Mouse (Mus musculus): ENCODE measurements around the gene Kctd2. TPM values are rescaled to one million over a fixed set of nuclear protein-coding genes. Genes with fewer than 3 reads are reported as not detected.

Kctd2 gene
- polyA plus RNA-seq, 1 experiment from 2014 or later, result 9.3 TPM

- Histone ChIP-seq H3K27me3 (replicated peaks) (no peaks in the 10 kb centered on the region), H3K36me3 (peaks cover 7% of the 10 kb centered on the region), H3K4me3 (no peak overlapping the region), H3K27ac (no peak overlapping the region), H3K4me1 (peaks cover 38% of the 10 kb centered on the region), H3K9ac (no peak overlapping the region), H3K9me3 (replicated peaks) (no peaks in the 10 kb centered on the region), H3K4me2 (no peak overlapping the region)
- WGBS (ENCODE audit: insufficient replicate concordance), result 65% methylated on average over 9 of the region's 9 CpGs
- no peak for ATAC-seq
Observed at GRCm38 (mm10) chr11:115478296-115478938, 58.5 kb downstream of the Kctd2 start.

Small RNAs within 50 kb of the gene (microRNA-seq; reads per million reads assigned to microRNA genes)
- gene Mir3968, result not detected

Other genes starting within 250 kb of the Kctd2 start
- gene Tmem104, start 232.6 kb upstream of the Kctd2 start, polyA plus RNA-seq (2016; fragmentation: Nextera tagmentation; extraction: Ambion mirVana), result 7.5 and 8.1 TPM in 2 replicates
- 12.8 and 12.9 TPM in 2 replicates for gene Nat9, start 232.3 kb upstream of the Kctd2 start, polyA plus RNA-seq (2016; fragmentation: Nextera tagmentation; extraction: Ambion mirVana)
- gene Grin2c, start 152.9 kb upstream of the Kctd2 start, polyA plus RNA-seq (2016; fragmentation: Nextera tagmentation; extraction: Ambion mirVana), result 0.51 and 0.62 TPM in 2 replicates
- 17.1 and 17.8 TPM in 2 replicates for gene Fdxr, start 143.1 kb upstream of the Kctd2 start, polyA plus RNA-seq (2016; fragmentation: Nextera tagmentation; extraction: Ambion mirVana)
- gene Fads6, start 122.5 kb upstream of the Kctd2 start, polyA plus RNA-seq (2016; fragmentation: Nextera tagmentation; extraction: Ambion mirVana), result 2.2 and 2.4 TPM in 2 replicates
- not detected in 2 replicates for gene Otop2, start 113.0 kb upstream of the Kctd2 start, polyA plus RNA-seq (2016; fragmentation: Nextera tagmentation; extraction: Ambion mirVana)
- 0.25 and 0.32 TPM in 2 replicates for gene Ush1g, start 98.1 kb upstream of the Kctd2 start, polyA plus RNA-seq (2016; fragmentation: Nextera tagmentation; extraction: Ambion mirVana)
- not detected in 2 replicates for gene Otop3, start 85.4 kb upstream of the Kctd2 start, polyA plus RNA-seq (2016; fragmentation: Nextera tagmentation; extraction: Ambion mirVana)
- 1.8 TPM in 2 replicates for gene Hid1, start 52.4 kb upstream of the Kctd2 start, polyA plus RNA-seq (2016; fragmentation: Nextera tagmentation; extraction: Ambion mirVana)
- gene Cdr2l, start 38.2 kb upstream of the Kctd2 start, polyA plus RNA-seq (2016; fragmentation: Nextera tagmentation; extraction: Ambion mirVana), result 4.2 TPM in 2 replicates
- 116 and 120 TPM in 2 replicates for gene Mrpl58, start 16.4 kb upstream of the Kctd2 start, polyA plus RNA-seq (2016; fragmentation: Nextera tagmentation; extraction: Ambion mirVana)
- gene Atp5h, start 166 bp upstream of the Kctd2 start, polyA plus RNA-seq (2016; fragmentation: Nextera tagmentation; extraction: Ambion mirVana), result 624 and 630 TPM in 2 replicates
- gene Trim80, start 20.4 kb downstream of the Kctd2 start, polyA plus RNA-seq (2016; fragmentation: Nextera tagmentation; extraction: Ambion mirVana), result 0.18 and 0.22 TPM in 2 replicates
- 0.08 and 0.10 TPM in 2 replicates for gene Slc16a5, start 42.3 kb downstream of the Kctd2 start, polyA plus RNA-seq (2016; fragmentation: Nextera tagmentation; extraction: Ambion mirVana)
- 4.0 and 4.2 TPM in 2 replicates for gene Armc7, start 55.5 kb downstream of the Kctd2 start, polyA plus RNA-seq (2016; fragmentation: Nextera tagmentation; extraction: Ambion mirVana)
- gene Nt5c, start 71.7 kb downstream of the Kctd2 start, polyA plus RNA-seq (2016; fragmentation: Nextera tagmentation; extraction: Ambion mirVana), result 68.4 and 69.0 TPM in 2 replicates
- gene Jpt1, start 94.3 kb downstream of the Kctd2 start, polyA plus RNA-seq (2016; fragmentation: Nextera tagmentation; extraction: Ambion mirVana), result 307 and 318 TPM in 2 replicates
- gene Sumo2, start 116.1 kb downstream of the Kctd2 start, polyA plus RNA-seq (2016; fragmentation: Nextera tagmentation; extraction: Ambion mirVana), result 574 and 585 TPM in 2 replicates
- gene Nup85, start 144.3 kb downstream of the Kctd2 start, polyA plus RNA-seq (2016; fragmentation: Nextera tagmentation; extraction: Ambion mirVana), result 202 and 216 TPM in 2 replicates
- 83.1 and 87.3 TPM in 2 replicates for gene Mrps7, start 183.8 kb downstream of the Kctd2 start, polyA plus RNA-seq (2016; fragmentation: Nextera tagmentation; extraction: Ambion mirVana)
- 14.0 and 14.7 TPM in 2 replicates for gene Gga3, start 183.9 kb downstream of the Kctd2 start, polyA plus RNA-seq (2016; fragmentation: Nextera tagmentation; extraction: Ambion mirVana)
- gene Mif4gd, start 192.8 kb downstream of the Kctd2 start, polyA plus RNA-seq (2016; fragmentation: Nextera tagmentation; extraction: Ambion mirVana), result 26.6 and 27.1 TPM in 2 replicates
- 15.7 and 17.2 TPM in 2 replicates for gene Slc25a19, start 208.2 kb downstream of the Kctd2 start, polyA plus RNA-seq (2016; fragmentation: Nextera tagmentation; extraction: Ambion mirVana)

Data from liver, embryonic 12.5 days (tissue).